Mouse (Mus musculus): ENCODE data around the gene Agpat1. TPM values are rescaled to one million over a fixed set of nuclear protein-coding genes. Genes with fewer than 3 reads are reported as not detected.

Agpat1 gene
- polyA plus RNA-seq, 1 experiment, result 165 TPM

- H3K9me3 ChIP-seq, result peaks cover 6% of the 10 kb centered on the region
Observed at GRCm38 (mm10) chr17:34564796-34565195, 39.3 kb upstream of the Agpat1 start.

DNA sequence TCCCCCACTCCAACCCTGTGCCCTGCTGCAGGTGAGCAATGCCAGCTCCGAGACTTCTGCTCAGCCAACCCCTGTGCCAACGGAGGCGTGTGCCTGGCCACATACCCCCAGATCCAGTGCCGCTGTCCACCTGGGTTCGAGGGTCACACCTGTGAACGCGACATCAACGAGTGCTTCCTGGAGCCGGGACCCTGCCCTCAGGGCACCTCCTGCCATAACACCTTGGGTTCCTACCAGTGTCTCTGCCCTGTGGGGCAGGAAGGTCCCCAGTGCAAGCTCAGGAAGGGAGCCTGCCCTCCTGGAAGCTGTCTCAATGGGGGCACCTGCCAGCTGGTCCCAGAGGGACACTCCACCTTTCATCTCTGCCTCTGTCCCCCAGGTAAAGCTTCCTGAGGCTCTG lies 36.8 kb upstream of the Agpat1 start:
- TF ChIP-seq FLI1 (IDR thresholded peaks at IDR 0.05; ENCODE audit: low read length) (no peak), GATA1 (IDR thresholded peaks at IDR 0.05; ENCODE audit: borderline replicate concordance, low read length) (no peak)
- Histone ChIP-seq H3K4me3 (replicated peaks) (no peak overlapping the region), H3K4me1 (peaks cover 11% of the 10 kb centered on the region)

More at GRCm38 (mm10) chr17:34564796-34565195, 39.3 kb upstream of the Agpat1 start:
- TF ChIP-seq FLI1 (IDR thresholded peaks at IDR 0.05; ENCODE audit: low read length) (no peak), GATA1 (IDR thresholded peaks at IDR 0.05; ENCODE audit: borderline replicate concordance, low read length) (no peak)
- Histone ChIP-seq H3K4me1 (peaks cover 16% of the 10 kb centered on the region), H3K36me3 (replicated peaks; ENCODE audit: low read length) (no peaks in the 10 kb centered on the region), H3K4me3 (replicated peaks) (no peak overlapping the region), H3K27me3 (replicated peaks) (peaks cover 51% of the 10 kb centered on the region)

GRCm38 (mm10) chr17:34568421-34568820 lies 35.6 kb upstream of the Agpat1 start:
- Histone ChIP-seq H3K27me3 (replicated peaks) (peaks cover 70% of the 10 kb centered on the region), H3K4me3 (replicated peaks) (peak overlapping the region; percentile 31), H3K36me3 (replicated peaks; ENCODE audit: low read length) (no peaks in the 10 kb centered on the region), H3K9me3 (peaks cover 14% of the 10 kb centered on the region), H3K4me1 (peaks cover 11% of the 10 kb centered on the region)
- TF ChIP-seq FLI1 (IDR thresholded peaks at IDR 0.05; ENCODE audit: low read length), result no peak
- TF ChIP-seq GATA1 (IDR thresholded peaks at IDR 0.05; ENCODE audit: borderline replicate concordance, low read length), result no peak

More for the DNA sequence above, 36.8 kb upstream of the Agpat1 start:
- Histone ChIP-seq H3K9me3 (peaks cover 13% of the 10 kb centered on the region), H3K27me3 (replicated peaks) (peaks cover 72% of the 10 kb centered on the region), H3K36me3 (replicated peaks; ENCODE audit: low read length) (no peaks in the 10 kb centered on the region)

DNA sequence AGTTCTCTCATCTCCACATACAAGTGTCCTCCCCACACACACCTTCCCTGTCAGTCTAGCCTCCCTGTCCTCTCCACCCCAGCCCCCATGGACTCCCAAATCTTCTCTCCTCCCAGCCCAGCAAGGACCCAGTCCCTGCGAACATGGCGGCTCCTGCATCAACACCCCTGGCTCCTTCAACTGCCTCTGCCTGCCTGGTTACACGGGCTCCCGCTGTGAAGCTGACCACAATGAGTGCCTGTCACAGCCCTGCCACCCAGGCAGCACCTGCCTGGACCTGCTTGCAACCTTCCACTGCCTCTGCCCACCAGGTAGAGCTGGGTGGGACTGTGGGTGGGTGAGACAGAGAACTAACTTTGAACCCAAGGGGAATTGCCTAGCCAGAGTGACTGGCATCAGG lies 34.1 kb upstream of the Agpat1 start:
- H3K36me3 ChIP-seq (replicated peaks; ENCODE audit: low read length), result no peaks in the 10 kb centered on the region
- TF ChIP-seq FLI1 (IDR thresholded peaks at IDR 0.05; ENCODE audit: low read length) (no peak), GATA1 (IDR thresholded peaks at IDR 0.05; ENCODE audit: borderline replicate concordance, low read length) (no peak)
- peaks cover 71% of the 10 kb centered on the region for H3K27me3 ChIP-seq (replicated peaks)
- H3K4me1 ChIP-seq, result peaks cover 3% of the 10 kb centered on the region; the same call in 1 of the 2 replicates
- no peak overlapping the region for H3K4me3 ChIP-seq (replicated peaks)
- peaks cover 14% of the 10 kb centered on the region for H3K9me3 ChIP-seq

DNA sequence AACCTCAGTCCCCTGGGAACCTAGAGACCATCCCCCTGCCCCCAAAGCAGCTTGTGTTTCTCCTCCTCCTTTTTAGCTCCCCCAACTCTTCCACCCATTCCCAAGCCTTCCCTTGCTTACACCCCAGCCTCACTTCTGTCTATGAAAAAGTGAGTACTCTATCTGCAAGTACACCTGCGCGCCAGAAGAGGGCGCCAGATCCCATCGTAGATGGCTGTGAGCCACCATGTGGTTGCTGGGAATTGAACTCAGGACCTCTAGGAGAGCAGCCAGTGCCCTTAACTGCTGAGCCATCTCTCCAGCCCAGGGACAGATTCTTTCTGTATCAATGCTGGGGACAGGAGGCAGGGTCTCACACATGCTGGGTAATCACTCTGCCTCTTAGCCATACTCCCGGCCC lies 32.2 kb upstream of the Agpat1 start:
- no peak for TF ChIP-seq GATA1 (IDR thresholded peaks at IDR 0.05; ENCODE audit: borderline replicate concordance, low read length)
- TF ChIP-seq FLI1 (IDR thresholded peaks at IDR 0.05; ENCODE audit: low read length), result no peak
- no peaks in the 10 kb centered on the region for H3K36me3 ChIP-seq (replicated peaks; ENCODE audit: low read length)
- H3K9me3 ChIP-seq, result peaks cover 8% of the 10 kb centered on the region; the same call in 1 of the 2 replicates
- H3K4me1 ChIP-seq, result peaks cover 3% of the 10 kb centered on the region; the same call in 1 of the 2 replicates
- peaks cover 63% of the 10 kb centered on the region for H3K27me3 ChIP-seq (replicated peaks)
- H3K4me3 ChIP-seq (replicated peaks), result no peak overlapping the region

DNA sequence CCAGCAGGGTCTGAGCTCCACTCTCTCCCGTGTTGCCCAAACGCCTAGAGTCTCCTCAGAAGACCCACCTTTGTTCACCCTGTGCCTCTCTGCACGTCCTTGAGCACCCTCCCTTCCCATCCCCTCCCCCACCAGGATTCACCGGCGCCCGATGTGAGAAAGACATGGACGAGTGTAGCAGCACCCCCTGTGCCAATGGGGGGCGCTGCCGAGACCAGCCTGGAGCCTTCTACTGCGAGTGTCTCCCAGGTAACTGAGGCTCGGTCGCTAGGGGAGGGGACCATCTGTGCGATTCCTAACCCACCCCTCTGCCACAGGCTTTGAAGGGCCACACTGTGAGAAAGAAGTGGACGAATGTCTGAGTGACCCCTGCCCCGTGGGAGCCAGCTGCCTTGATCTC lies 31.7 kb upstream of the Agpat1 start:
- H3K4me3 ChIP-seq (replicated peaks), result no peak overlapping the region
- peaks cover 8% of the 10 kb centered on the region; the same call in 1 of the 2 replicates for H3K9me3 ChIP-seq
- H3K27me3 ChIP-seq (replicated peaks), result peaks cover 58% of the 10 kb centered on the region
- H3K36me3 ChIP-seq (replicated peaks; ENCODE audit: low read length), result no peaks in the 10 kb centered on the region
- H3K4me1 ChIP-seq, result peaks cover 3% of the 10 kb centered on the region; the same call in 1 of the 2 replicates
- TF ChIP-seq FLI1 (IDR thresholded peaks at IDR 0.05; ENCODE audit: low read length) (no peak), GATA1 (IDR thresholded peaks at IDR 0.05; ENCODE audit: borderline replicate concordance, low read length) (no peak)

DNA sequence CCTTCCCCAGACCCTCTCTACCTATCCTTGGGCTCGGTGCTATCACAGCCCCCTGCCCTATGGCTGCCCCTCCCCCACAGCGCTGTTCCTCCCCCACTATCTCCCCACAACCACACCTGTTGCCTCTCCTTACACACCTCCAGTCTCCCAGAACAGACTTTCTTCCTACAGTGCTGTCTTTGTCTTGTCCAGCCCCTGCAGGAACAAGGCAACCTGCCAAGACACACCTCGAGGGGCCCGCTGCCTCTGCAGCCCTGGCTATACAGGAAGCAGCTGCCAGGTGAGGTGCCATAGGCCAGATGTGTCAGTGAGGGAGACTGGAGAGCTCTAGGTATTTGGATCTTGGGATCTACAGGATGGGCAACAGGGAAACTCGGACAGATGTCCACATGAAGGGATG lies 27.5 kb upstream of the Agpat1 start:
- H3K27me3 ChIP-seq (replicated peaks), result peaks cover 47% of the 10 kb centered on the region
- TF ChIP-seq FLI1 (IDR thresholded peaks at IDR 0.05; ENCODE audit: low read length), result no peak
- TF ChIP-seq GATA1 (IDR thresholded peaks at IDR 0.05; ENCODE audit: borderline replicate concordance, low read length), result no peak
- H3K9me3 ChIP-seq, result peaks cover 8% of the 10 kb centered on the region; the same call in 1 of the 2 replicates
- no peak overlapping the region for H3K4me3 ChIP-seq (replicated peaks)
- no peaks in the 10 kb centered on the region for H3K4me1 ChIP-seq
- no peaks in the 10 kb centered on the region for H3K36me3 ChIP-seq (replicated peaks; ENCODE audit: low read length)

GRCm38 (mm10) chr17:34578070-34578469 lies 26.0 kb upstream of the Agpat1 start:
- Histone ChIP-seq H3K36me3 (replicated peaks; ENCODE audit: low read length) (no peaks in the 10 kb centered on the region), H3K4me1 (no peaks in the 10 kb centered on the region), H3K27me3 (replicated peaks) (peaks cover 54% of the 10 kb centered on the region), H3K4me3 (replicated peaks) (no peak overlapping the region), H3K9me3 (no peaks in the 10 kb centered on the region)
- TF ChIP-seq FLI1 (IDR thresholded peaks at IDR 0.05; ENCODE audit: low read length) (no peak), GATA1 (IDR thresholded peaks at IDR 0.05; ENCODE audit: borderline replicate concordance, low read length) (no peak)

DNA sequence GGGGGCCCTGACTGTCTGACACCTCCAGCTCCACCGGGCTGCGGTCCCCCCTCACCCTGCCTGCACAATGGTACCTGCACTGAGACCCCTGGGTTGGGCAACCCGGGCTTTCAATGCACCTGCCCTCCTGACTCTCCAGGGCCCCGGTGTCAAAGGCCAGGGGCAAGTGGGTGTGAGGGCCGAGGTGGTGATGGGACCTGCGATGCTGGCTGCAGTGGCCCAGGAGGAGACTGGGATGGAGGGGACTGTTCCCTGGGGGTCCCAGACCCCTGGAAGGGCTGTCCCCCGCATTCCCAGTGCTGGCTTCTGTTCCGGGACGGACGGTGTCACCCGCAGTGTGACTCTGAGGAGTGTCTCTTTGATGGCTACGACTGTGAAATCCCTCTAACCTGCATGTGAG lies 21.5 kb upstream of the Agpat1 start:
- peaks cover 10% of the 10 kb centered on the region for H3K4me1 ChIP-seq
- H3K4me3 ChIP-seq (replicated peaks), result no peak overlapping the region
- no peak for TF ChIP-seq GATA1 (IDR thresholded peaks at IDR 0.05; ENCODE audit: borderline replicate concordance, low read length)
- no peak for TF ChIP-seq FLI1 (IDR thresholded peaks at IDR 0.05; ENCODE audit: low read length)
- peaks cover 47% of the 10 kb centered on the region for H3K27me3 ChIP-seq (replicated peaks)
- H3K9me3 ChIP-seq, result no peaks in the 10 kb centered on the region
- no peaks in the 10 kb centered on the region for H3K36me3 ChIP-seq (replicated peaks; ENCODE audit: low read length)

DNA sequence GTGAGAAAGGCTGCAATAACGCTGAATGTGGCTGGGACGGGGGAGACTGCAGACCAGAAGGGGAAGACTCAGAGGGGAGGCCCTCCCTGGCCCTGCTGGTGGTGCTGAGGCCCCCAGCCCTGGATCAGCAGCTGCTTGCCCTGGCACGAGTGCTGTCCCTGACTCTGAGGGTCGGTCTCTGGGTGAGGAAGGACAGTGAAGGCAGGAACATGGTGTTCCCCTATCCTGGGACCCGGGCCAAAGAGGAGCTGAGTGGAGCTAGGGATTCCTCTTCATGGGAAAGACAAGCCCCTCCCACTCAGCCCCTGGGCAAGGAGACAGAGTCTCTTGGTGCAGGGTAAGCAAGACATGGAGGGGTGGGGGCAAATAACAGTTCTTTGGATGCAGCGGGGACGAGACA lies 20.7 kb upstream of the Agpat1 start:
- H3K4me1 ChIP-seq, result peaks cover 17% of the 10 kb centered on the region
- no peaks in the 10 kb centered on the region for H3K9me3 ChIP-seq
- H3K36me3 ChIP-seq (replicated peaks; ENCODE audit: low read length), result no peaks in the 10 kb centered on the region
- no peak overlapping the region for H3K4me3 ChIP-seq (replicated peaks)
- TF ChIP-seq FLI1 (IDR thresholded peaks at IDR 0.05; ENCODE audit: low read length), result no peak
- no peak for TF ChIP-seq GATA1 (IDR thresholded peaks at IDR 0.05; ENCODE audit: borderline replicate concordance, low read length)
- peaks cover 44% of the 10 kb centered on the region for H3K27me3 ChIP-seq (replicated peaks)

GRCm38 (mm10) chr17:34583819-34584218 lies 20.2 kb upstream of the Agpat1 start:
- H3K4me3 ChIP-seq (replicated peaks), result no peak overlapping the region
- TF ChIP-seq GATA1 (IDR thresholded peaks at IDR 0.05; ENCODE audit: borderline replicate concordance, low read length) (no peak), FLI1 (IDR thresholded peaks at IDR 0.05; ENCODE audit: low read length) (no peak)
- H3K9me3 ChIP-seq, result no peaks in the 10 kb centered on the region
- peaks cover 44% of the 10 kb centered on the region for H3K27me3 ChIP-seq (replicated peaks)
- peaks cover 21% of the 10 kb centered on the region for H3K4me1 ChIP-seq
- H3K36me3 ChIP-seq (replicated peaks; ENCODE audit: low read length), result no peaks in the 10 kb centered on the region

Measured in megakaryocyte, embryonic 14.5 days (primary cell).